Mouse (Mus musculus): ENCODE measurements around the gene Dnmt3b. TPM values are rescaled to one million over a fixed set of nuclear protein-coding genes. Genes with fewer than 3 reads are reported as not detected.

The Dnmt3b gene
- total and polyA plus RNA-seq, 2 experiments from 2014 or later, result 1.7 to 5.3 TPM

DNA sequence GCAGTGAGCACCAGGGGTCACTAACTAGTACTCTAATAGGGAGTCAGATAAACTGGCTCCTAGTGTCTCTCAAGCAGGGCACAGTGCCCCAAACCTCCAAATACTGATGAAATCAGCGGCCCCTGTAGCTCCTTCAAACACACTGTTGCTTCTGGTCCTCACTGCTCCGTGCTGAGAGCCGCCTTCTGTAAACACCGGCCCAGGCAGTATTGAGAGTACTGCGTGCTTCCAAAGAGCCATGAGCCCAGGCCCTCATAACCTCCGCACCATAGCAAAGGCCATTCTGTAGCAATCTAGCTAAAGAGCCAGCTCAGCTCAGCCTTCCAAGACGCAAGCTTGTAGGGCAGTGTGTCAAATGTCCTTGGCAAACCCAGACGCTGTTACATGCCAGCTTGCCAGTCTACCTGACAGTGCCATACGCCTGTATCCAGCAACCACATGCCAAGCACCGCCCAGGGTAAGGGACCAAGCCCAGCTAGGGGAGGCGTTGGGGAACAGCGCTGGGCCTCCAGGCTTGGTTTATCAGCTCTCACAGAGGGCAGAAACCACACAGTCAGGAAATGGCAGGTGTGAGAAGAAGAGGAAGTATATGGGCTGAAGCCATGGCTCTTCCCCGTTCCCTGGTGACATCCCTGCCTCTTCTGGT lies 41.3 kb upstream of the Dnmt3b start:
- H3K36me3 ChIP-seq (ENCODE audit: insufficient read depth, low read length), result no peaks in the 10 kb centered on the region
- 0 out of 2 replicates have a peak, but pooled peaks cover 7% of the 10 kb centered on the region for H3K4me1 ChIP-seq (ENCODE audit: insufficient read depth, low read length)
- H3K27me3 ChIP-seq (ENCODE audit: insufficient read depth, low read length), result no peaks in the 10 kb centered on the region
- H3K27ac ChIP-seq (ENCODE audit: low read depth, low read length), result no peak overlapping the region
- 76% methylated on average over 13 of the region's 13 CpGs for WGBS
- H3K4me3 ChIP-seq (ENCODE audit: low read depth, low read length), result no peak overlapping the region
- no peaks in the 10 kb centered on the region for H3K9me3 ChIP-seq (ENCODE audit: low read length)
- peak; percentile 72 for DNase-seq (ENCODE audit: low spot score)
- H3K9ac ChIP-seq (replicated peaks; ENCODE audit: low read length, poor library complexity, severe bottlenecking), result no peak overlapping the region
- no peak overlapping the region for H3K4me2 ChIP-seq (ENCODE audit: low read depth, low read length, poor library complexity, severe bottlenecking)
- ATAC-seq (ENCODE audit: low FRiP score), result no peak
- TF ChIP-seq CTCF (IDR thresholded peaks at IDR 0.05), result no peak

DNA sequence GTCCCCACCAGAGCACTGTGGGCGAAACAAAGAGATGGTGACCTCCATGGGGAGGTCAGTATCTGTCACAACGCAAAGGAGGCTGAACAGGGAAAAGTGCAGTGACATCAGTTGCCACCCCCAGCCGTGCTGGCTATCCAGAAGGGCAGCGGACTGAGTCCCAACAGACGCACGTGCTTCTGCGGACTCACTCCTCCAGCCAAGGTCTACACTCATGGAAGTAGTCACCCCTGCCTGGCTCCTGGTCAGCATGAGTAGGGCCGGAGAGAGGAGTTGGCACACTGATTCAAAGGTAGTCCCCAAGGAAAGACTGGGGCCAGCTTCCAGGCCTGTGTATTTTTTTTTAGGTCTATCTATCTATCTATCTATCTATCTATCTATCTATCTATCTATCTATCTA lies 40.2 kb upstream of the Dnmt3b start:
- no peak for DNase-seq (ENCODE audit: low spot score)
- no peak overlapping the region for H3K27ac ChIP-seq (ENCODE audit: low read depth, low read length)

DNA sequence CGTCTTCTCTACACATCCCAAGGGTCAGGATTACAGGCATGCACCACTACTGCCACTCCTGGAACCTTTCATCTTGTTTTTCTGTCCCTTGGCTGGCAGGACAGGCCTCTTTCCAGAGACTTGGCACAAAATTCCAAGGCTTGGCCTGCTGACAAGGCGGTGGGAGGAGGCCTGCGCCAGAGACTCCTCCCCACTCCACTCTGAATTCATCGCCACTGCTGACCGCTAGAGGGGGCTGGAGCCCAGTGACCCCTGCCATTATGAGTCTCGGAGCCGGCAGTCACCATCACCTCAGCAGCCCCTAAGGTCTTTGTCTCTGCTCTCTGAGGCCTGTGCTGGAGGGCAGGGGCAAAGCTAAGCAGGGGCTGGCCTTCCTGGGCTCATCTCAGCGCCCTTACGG lies 39.7 kb upstream of the Dnmt3b start:
- Histone ChIP-seq H3K4me3 (ENCODE audit: low read depth, low read length) (no peak overlapping the region), H3K27me3 (ENCODE audit: insufficient read depth, low read length) (no peaks in the 10 kb centered on the region), H3K9ac (replicated peaks; ENCODE audit: low read length, poor library complexity, severe bottlenecking) (no peak overlapping the region), H3K9me3 (ENCODE audit: low read length) (no peaks in the 10 kb centered on the region), H3K4me1 (ENCODE audit: insufficient read depth, low read length) (0 out of 2 replicates have a peak, but pooled peaks cover 7% of the 10 kb centered on the region), H3K27ac (ENCODE audit: low read depth, low read length) (no peak overlapping the region), H3K4me2 (ENCODE audit: low read depth, low read length, poor library complexity, severe bottlenecking) (no peak overlapping the region), H3K36me3 (ENCODE audit: insufficient read depth, low read length) (no peaks in the 10 kb centered on the region)
- ATAC-seq (ENCODE audit: low FRiP score), result peak; percentile 42; the same call in 1 of the 2 replicates
- WGBS, result 14% methylated on average over 9 of the region's 9 CpGs
- peak; percentile 92 for DNase-seq (ENCODE audit: low spot score)
- TF ChIP-seq CTCF (IDR thresholded peaks at IDR 0.05), result peak; percentile 85

More for the DNA sequence above, 40.2 kb upstream of the Dnmt3b start:
- H3K27me3 ChIP-seq (ENCODE audit: insufficient read depth, low read length), result no peaks in the 10 kb centered on the region
- H3K4me1 ChIP-seq (ENCODE audit: insufficient read depth, low read length), result 0 out of 2 replicates have a peak, but pooled peaks cover 7% of the 10 kb centered on the region
- ATAC-seq (ENCODE audit: low FRiP score), result no peak
- 60% methylated on average over 8 of the region's 8 CpGs for WGBS
- no peak overlapping the region for H3K4me3 ChIP-seq (ENCODE audit: low read depth, low read length)
- H3K36me3 ChIP-seq (ENCODE audit: insufficient read depth, low read length), result no peaks in the 10 kb centered on the region
- H3K4me2 ChIP-seq (ENCODE audit: low read depth, low read length, poor library complexity, severe bottlenecking), result no peak overlapping the region
- H3K9ac ChIP-seq (replicated peaks; ENCODE audit: low read length, poor library complexity, severe bottlenecking), result no peak overlapping the region
- no peak for TF ChIP-seq CTCF (IDR thresholded peaks at IDR 0.05)
- no peaks in the 10 kb centered on the region for H3K9me3 ChIP-seq (ENCODE audit: low read length)

GRCm38 (mm10) chr2:153610426-153611240 lies 38.6 kb upstream of the Dnmt3b start:
- 0 out of 2 replicates have a peak, but pooled peaks cover 7% of the 10 kb centered on the region for H3K4me1 ChIP-seq (ENCODE audit: insufficient read depth, low read length)
- H3K9me3 ChIP-seq (ENCODE audit: low read length), result no peaks in the 10 kb centered on the region
- ATAC-seq (ENCODE audit: low FRiP score), result peak; percentile 61; the same call in 1 of the 2 replicates
- 0 out of 2 replicates have a peak, but pooled peaks cover 3% of the 10 kb centered on the region for H3K36me3 ChIP-seq (ENCODE audit: insufficient read depth, low read length)
- H3K27ac ChIP-seq (ENCODE audit: low read depth, low read length), result peak overlapping the region; percentile 70
- WGBS, result 13% methylated on average over 14 of the region's 14 CpGs
- H3K27me3 ChIP-seq (ENCODE audit: insufficient read depth, low read length), result no peaks in the 10 kb centered on the region
- H3K4me3 ChIP-seq (ENCODE audit: low read depth, low read length), result no peak overlapping the region
- DNase-seq (ENCODE audit: low spot score), result peak; percentile 75
- no peak overlapping the region for H3K4me2 ChIP-seq (ENCODE audit: low read depth, low read length, poor library complexity, severe bottlenecking)
- H3K9ac ChIP-seq (replicated peaks; ENCODE audit: low read length, poor library complexity, severe bottlenecking), result 0 out of 2 replicates have a peak overlapping the region, but pooled peaks have one; percentile 24
- peak; percentile 20 for TF ChIP-seq CTCF (IDR thresholded peaks at IDR 0.05)

- 0 out of 2 replicates have a peak overlapping the region, but pooled peaks have one; percentile 24 for H3K9ac ChIP-seq (replicated peaks; ENCODE audit: low read length, poor library complexity, severe bottlenecking)
- ATAC-seq (ENCODE audit: low FRiP score) (no peak), DNase-seq (ENCODE audit: low spot score) (no peak)
- H3K4me2 ChIP-seq (ENCODE audit: low read depth, low read length, poor library complexity, severe bottlenecking), result no peak overlapping the region
- H3K9me3 ChIP-seq (ENCODE audit: low read length), result no peaks in the 10 kb centered on the region
- 0 out of 2 replicates have a peak, but pooled peaks cover 3% of the 10 kb centered on the region for H3K36me3 ChIP-seq (ENCODE audit: insufficient read depth, low read length)
- no peaks in the 10 kb centered on the region for H3K27me3 ChIP-seq (ENCODE audit: insufficient read depth, low read length)
- no peak overlapping the region for H3K4me3 ChIP-seq (ENCODE audit: low read depth, low read length)
- 0 out of 2 replicates have a peak, but pooled peaks cover 7% of the 10 kb centered on the region for H3K4me1 ChIP-seq (ENCODE audit: insufficient read depth, low read length)
- TF ChIP-seq CTCF (IDR thresholded peaks at IDR 0.05), result no peak
- WGBS, result 58% methylated on average over 7 of the region's 7 CpGs
- peak overlapping the region; percentile 70 for H3K27ac ChIP-seq (ENCODE audit: low read depth, low read length)
These were observed 38.0 kb upstream of the Dnmt3b start for GRCm38 (mm10) chr2:153611241-153611630.
